Mouse (Mus musculus): ENCODE results near the gene Sulf2. TPM values are rescaled to one million over a fixed set of nuclear protein-coding genes. Genes with fewer than 3 reads are reported as not detected.

The Sulf2 gene
- total RNA-seq, 2 experiments from 2014 or later, result 37.9 to 42.1 TPM

DNA sequence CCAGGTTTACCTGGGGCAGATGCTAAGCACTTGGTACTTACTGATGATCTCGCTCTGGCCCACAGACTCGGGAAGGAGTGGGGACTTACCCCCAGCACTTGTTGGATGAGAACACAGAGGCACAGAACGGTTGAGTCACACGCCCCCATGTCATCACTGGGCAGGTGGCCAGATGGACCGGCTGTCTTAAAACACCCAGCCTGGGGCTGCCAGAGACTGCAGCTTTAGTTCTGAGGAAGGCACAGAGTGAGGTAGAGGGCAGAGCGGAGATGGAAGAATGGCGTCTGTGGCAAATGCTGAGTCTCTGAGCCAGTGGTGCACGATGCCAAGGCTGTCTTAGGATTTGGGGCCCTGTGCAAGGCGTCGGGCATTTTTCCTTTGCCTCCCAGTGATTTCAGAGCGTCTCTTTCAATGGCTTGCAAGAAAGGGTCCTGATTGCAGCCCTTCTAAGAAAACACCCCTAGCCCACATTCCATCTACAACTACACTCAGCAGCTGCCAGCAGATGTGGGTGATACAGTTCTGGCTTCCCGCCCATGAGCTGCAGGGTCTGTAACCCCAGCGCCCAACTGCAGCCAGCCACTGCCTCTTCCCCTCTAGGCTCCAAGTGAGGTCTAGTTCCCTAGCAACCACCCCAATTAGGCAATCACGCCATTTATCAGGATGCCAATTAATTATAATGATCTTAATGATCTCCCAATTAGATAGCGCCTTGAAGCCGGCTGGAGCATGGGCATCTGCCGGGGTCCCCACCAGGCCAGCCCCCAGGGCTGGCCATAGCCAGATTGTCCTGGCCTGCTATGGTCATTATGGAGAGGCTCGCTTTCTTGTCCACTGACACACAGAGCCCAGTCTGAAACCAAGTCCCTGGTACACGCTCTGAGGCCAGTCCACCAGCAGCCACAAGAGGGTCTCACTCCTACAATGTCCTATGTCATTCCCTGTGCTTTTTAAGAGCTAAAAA lies 3.7 kb downstream of the Sulf2 start:
- intact Hi-C loops (cut with DNase I), result no loop called here

DNA sequence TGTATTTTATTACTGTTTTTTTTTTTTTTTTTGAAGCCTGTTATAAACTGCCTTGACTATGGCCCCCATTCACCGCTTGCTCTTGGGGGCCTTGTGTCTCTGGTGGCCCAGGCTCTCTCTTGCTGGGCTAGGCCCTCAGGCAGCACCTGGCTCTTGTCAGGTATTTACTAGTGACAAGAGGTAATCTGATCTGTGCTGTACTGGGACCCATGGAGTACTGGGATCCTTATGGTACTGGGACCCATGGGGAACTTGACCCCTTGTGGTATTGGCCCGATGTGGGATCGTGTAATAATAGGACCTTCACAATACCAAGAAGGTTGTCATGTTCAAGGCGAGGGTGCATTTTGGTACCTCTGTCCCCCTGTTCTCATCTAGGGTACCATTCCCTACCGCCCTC lies 4.9 kb downstream of the Sulf2 start:
- intact Hi-C loops (cut with DNase I), result no loop called here

More for the DNA sequence above, 3.7 kb downstream of the Sulf2 start:
- peak; percentile 82 to 84 for DNase-seq

DNA sequence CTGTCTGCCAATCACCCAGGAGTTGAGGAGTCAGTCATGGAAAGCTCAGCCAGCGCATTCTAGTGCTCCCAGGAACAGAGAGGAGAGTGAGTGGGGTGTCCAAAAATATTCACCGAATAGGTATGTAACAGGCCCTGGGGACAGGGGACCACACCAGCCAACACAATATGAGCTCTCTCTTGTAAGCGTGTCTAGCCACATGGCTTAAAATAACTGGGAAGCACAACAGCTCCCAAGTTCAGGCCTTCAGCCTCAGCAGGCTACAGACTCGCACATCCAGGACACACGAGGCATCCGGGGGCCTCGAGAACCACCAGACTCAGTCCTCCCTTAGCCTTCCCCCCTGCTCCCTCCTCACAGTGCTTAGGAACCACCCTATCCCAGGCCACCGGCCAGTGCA lies 6.0 kb downstream of the Sulf2 start:
- intact Hi-C loops (cut with DNase I), result no loop called here
- no peak for DNase-seq

More for the DNA sequence above, 4.9 kb downstream of the Sulf2 start:
- DNase-seq, result no peak

DNA sequence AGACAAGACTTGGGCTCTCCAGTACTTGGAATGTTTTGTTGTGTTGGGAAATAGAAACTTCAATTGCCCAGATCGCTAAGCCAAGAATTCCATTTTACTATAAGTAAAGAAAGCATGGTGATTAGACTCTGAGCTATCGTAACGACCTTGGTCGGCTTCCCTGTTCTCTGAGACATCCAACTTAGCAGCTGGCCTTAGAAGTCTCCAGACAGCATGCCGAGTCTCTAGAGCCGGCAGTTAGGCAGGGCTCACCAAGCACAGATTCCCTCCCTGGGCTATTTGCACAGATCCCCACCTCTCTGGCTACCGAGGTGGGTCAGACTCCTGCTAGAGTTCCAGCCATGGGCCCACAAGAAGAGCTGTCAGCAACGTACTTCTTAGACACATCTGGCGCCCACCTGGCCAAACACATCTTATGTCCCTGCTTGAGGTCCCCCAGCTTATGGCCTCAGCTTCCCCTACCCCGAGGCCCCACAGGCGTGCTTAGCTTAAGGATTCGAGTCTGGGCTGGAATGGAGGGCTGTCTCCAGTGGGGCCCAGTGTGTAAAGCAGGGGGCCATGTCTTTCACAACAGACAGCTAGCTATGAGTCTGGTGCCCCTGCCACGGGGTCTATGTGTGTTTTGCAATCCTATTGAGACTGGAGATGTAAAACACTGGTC lies 6.7 kb downstream of the Sulf2 start:
- intact Hi-C loops (cut with DNase I), result no loop called here
- no peak for DNase-seq

DNA sequence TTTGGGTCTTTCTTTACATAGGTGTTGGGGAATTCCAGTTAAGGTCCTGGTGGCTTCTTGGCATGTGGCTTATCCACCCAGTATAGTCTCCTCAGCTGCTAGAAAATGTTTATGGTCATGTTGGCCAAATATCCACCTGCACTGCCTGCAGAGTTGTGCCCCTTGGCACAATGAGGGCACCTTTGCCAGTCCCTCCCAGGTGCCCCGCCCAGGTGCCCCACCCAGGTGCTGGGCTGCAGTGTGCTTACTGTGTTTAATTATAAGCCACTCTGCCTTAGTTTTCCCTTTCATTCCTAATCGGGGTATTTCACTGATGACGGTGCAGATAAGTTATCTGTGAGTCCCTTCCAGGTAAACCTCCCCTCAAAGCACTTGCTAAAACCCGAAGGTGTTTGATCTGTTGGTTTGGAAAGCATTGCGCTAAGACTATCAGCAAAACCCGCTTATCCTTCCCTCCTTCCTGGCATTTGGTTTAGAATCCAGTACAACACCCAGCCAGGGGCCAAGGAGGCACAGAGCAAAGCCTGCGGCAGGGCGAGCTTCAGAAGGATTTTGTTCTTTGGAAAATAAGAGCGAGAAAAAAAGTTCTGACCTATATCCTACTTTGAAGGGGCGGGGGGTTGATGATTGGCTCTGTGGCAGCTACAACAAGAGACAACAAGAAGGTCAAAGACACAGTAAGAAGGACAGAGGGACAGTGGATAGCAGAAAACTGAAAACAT lies 7.4 kb downstream of the Sulf2 start:
- no peak for DNase-seq
- intact Hi-C loops (cut with DNase I), result no loop called here

DNA sequence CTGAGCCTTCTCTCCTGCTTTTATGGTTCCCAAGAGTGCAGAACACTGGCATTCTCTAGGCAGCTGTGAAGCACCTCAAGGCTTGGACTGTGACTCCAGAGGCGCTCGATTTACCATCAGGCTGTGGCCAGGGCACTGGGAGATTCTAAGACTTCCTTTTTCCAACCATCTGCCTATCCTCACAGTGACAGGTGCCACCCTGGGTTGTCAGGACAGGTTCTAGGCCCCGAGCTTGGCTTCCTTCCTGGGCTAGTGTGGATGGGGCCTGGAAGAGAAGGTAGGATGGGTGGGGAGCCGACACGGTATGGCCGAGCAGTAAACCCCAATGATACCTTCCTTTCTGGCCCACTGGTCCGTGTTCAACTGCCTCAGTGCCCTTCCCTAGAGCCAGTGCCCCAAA lies 9.0 kb downstream of the Sulf2 start:
- intact Hi-C loops (cut with DNase I), result no loop called here
- no peak for DNase-seq

DNA sequence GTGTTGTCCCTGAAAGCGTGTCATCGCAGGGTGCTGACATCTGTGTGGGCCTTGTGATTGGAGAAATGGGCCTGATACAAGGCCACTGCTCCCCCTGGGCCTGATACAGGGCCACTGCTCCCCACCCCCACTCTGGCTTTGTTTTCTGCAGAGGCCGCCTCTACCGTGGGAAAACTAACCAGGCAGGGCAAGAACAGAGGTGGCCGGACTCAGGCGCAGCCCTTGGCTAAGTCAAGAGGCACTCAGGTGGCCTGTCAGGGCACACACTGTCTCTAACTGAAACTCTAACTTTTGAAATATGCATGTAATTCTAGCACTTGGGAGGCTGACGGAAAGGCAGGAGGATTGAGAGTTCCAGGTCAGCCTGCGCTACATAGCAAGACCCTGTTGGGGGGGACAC lies 10.4 kb downstream of the Sulf2 start:
- no peak for DNase-seq
- intact Hi-C loops (cut with DNase I), result no loop called here

DNA sequence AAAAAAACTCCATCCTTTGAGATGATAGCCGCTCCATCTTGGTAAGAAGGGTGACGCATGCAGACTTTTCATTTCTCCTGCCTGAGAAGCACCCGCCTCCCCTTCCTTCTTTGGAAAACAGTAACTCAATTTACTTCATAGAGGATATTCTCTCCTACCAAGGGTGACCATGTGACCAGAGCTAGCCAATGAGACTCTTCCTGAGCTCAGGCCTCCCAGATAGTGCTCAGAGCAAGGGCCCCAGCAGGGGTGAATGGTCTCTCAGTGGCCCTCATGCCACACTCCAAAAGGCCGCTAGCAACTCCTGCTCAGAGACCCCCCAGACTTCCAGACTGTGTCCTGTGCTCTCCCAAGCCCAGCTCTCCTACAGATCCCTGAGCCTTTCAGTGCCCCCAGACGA lies 11.6 kb downstream of the Sulf2 start:
- intact Hi-C loops (cut with DNase I), result no loop called here
- peak in 1 of 2 experiments; percentile 7 for DNase-seq

DNA sequence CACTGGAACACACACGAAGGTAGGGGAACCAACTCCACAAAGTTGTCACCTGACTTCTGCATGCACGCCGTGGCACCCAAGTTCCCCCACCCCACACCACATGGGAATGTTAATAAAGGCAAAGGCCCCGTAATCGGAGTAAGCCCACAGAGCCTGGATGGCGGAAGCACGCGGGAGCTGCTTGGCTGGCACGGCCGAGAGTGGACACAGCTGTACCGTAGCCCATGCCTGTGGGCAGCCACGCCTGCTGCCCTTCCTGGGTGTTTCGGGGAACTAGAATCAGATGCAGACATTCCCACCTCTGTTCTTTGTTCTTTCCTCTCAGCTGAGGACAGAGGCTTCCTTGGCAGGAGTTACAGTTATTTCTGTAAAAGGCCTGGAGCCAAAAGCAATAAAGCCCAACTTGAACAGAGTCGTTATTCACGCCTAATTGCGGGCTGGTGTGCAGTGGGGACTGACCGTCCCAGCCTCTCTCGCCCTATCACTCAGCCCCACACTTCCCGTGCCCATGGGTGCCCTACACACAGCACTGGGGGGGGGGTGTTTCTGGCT lies 12.8 kb downstream of the Sulf2 start:
- DNase-seq, result peak in 1 of 2 experiments; percentile 56

DNA sequence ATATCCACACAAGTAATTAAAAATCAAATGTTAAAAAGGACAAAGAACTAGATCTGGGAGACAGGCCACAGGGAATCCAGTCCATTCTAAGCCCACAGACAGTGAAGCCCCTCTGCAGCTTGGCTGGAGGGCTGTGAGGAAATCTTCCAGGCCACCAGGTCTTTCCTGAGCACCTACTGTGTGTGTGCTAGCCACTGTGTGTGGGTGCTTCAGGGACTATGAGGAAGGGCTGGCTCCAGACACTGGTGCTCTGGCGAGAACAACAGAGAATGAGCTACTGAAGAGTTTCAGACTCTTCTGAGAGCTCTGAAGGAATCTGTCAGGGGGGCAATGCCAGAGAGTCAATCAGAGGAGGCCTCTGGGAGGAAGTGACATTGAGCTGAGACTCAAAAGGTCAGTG lies 13.6 kb downstream of the Sulf2 start:
- DNase-seq, result no peak
- intact Hi-C loops (cut with DNase I), result no loop called here

More for the DNA sequence above, 12.8 kb downstream of the Sulf2 start:
- intact Hi-C loops (cut with DNase I), result no loop called here

DNA sequence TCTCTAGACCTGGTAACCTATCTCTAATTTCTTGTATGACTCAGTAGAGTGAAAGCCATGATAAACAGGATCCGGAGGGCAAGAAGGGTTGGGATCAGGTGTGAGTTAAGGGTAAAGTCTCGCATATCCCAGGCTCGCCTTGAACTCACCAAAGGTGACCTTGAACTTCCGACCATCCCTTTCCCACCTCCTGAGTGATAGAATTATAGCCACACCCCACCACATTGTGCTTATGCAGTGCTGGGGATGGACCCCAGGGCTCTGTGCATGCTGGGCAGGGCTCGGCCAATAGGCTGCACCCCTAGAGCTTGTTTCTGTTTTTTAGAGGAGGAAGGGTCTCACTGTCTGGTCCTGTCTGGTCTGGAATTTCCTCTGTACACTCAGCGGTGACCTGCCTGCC lies 14.4 kb downstream of the Sulf2 start:
- intact Hi-C loops (cut with DNase I), result no loop called here
- DNase-seq, result no peak

DNA sequence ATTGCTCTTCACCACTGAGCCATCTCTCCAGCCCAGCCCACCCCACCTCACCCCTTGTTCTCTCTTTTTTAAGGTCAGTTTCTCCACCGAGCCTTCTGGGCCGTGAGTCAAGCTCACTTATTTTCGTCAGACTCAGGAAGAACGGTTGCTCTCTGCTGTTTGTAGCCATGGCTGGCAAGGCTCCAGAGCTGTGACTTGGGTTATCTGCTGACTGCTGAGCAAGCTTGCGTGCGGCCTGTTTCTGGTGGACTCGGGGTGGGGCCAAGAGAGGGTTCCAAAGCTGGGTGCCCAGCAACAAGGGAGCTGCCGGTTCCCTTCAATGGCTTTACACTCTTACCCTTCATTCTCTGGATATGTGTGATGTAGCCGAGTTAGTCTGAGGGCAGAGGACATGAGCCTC lies 15.0 kb downstream of the Sulf2 start:
- intact Hi-C loops (cut with DNase I), result no loop called here

DNA sequence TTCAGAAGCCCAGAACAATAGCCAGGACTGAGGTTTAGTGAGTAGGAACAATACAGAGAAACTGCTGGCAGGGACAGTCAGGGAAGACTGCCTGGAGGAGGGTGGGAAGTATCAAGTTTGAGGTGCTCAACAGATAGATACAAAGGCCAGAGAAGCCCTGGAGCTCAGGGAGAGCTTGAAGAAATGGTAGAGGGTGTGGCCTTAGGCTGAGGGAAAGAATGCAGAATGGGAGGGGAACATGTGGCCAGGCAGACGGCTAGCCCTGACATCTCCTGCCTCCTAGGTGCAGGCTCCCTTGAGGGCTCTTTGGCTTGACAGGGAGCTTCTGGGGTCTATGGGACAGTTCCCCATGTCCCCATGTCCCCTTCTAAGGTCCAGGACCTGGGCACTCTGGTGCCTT lies 17.2 kb downstream of the Sulf2 start:
- DNase-seq, result no peak
- intact Hi-C loops (cut with DNase I), result no loop called here

More for the DNA sequence above, 15.0 kb downstream of the Sulf2 start:
- DNase-seq, result peak; percentile 78 to 82

DNA sequence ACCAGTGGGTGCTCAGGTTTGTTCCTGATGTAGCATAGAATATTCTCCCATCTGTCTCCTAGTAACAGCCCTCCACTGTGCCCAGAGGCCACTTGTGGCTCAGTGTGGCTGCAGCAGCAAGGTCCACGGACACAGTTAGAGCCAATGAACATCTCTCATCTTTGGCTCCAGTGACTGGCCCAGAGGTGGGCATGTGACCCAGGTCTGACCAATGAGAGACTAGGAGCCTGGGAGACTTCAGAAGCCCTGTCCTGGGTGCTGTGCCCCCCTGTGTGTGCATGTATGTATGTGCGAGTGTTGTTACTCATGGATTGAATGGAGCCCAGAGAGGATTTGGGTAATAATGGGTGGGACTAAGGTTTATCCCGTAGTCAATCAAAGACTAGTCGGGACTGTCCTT lies 18.0 kb downstream of the Sulf2 start:
- DNase-seq, result no peak
- intact Hi-C loops (cut with DNase I), result no loop called here

DNA sequence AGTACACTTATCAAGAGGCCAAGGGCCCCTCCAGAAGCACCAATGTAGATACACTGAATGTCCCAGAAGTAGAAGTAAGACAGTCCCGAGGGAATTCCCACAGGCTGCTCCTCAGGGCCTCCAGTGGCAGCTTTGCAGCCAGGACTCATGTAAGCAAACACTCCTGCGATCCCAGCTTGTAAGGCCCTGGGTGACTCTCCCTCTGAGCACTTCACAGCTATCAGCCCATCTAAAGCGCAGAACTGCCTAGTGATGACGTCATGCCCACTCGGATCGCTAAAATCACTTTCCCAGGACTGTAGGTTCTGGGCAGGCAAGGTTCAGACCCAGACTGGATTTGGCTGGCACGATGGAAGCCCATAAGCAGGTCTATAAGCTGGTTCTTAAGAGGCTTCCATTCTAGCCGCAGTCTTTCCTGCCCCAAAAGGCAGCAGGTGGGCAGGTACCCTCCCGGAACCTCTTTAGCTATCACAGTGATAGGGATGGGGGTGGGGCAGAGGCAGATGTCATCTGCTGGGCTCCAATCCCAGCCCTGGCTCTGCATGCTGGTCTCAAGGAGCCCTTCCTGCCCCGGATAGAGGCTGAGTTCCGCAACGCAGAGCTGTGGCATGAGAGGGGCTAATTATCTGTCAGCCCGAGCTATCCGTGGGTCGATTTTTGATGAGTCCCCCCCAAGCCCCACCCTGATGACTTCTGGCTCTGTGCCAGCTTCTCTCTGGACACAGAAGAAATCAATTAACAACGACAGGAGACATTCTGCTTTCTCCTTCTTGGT lies 19.6 kb downstream of the Sulf2 start:
- no peak for DNase-seq
- intact Hi-C loops (cut with DNase I), result no loop called here

DNA sequence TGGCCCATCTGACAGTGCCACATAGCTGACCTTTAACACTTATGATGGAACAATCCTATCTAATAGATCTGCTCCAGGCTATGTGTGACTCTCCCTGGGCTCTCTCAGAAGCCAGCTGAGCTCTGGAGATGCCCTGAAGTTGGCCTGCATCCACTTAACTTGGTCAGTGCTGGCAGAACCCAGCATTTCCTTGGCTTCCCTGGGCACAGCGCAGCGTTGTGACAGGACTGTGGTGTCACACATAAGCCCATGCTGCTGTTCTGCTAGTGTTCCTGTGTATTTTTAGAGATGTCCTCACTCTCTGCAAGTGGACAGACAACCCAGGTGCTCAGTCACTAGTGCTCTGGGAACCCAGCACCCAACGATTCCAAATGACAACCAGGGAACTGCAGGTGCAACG lies 26.7 kb downstream of the Sulf2 start:
- no peak for DNase-seq
- intact Hi-C loops (cut with DNase I), result no loop called here

DNA sequence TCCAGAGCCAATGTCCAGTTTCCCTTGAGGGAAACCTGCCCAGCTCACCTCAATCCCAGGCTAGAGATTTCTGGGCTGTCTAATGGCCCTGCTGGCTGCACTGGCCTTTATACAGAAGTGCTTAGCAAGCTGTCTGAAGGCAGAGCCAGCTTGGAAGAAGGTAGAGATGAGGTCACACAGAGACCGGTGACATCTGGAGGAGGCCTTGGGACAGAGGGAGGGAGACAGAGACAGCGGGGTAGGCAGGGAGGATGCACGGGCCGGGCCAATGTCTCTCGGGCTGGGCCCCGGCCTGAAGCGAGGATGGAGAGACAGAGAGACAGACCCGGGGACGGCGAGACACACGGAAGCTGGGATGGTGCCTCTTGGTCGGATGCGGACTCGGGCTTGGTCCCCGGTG lies 27.4 kb downstream of the Sulf2 start:
- DNase-seq, result no peak
- intact Hi-C loops (cut with DNase I), result no loop called here

DNA sequence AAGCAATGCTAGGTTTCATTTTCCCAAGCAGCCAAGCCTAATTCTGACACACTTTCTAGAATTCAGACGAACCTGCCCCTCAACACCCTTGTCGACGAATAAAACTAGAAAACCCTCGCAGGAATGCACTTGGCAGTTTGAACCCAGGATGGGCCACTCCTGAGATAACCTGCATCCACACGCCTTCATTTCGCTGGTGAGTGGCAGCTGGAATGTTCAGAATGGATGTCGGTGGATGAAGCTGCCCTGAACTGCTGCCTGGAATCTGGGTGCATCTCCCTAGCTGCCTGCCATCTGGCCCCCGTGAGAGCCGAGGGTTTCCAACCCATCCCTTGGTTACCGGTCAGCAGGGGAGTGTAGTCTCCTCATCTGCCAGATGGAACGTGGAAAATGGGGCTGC lies 29.1 kb downstream of the Sulf2 start:
- no peak for DNase-seq
- intact Hi-C loops (cut with DNase I), result no loop called here

DNA sequence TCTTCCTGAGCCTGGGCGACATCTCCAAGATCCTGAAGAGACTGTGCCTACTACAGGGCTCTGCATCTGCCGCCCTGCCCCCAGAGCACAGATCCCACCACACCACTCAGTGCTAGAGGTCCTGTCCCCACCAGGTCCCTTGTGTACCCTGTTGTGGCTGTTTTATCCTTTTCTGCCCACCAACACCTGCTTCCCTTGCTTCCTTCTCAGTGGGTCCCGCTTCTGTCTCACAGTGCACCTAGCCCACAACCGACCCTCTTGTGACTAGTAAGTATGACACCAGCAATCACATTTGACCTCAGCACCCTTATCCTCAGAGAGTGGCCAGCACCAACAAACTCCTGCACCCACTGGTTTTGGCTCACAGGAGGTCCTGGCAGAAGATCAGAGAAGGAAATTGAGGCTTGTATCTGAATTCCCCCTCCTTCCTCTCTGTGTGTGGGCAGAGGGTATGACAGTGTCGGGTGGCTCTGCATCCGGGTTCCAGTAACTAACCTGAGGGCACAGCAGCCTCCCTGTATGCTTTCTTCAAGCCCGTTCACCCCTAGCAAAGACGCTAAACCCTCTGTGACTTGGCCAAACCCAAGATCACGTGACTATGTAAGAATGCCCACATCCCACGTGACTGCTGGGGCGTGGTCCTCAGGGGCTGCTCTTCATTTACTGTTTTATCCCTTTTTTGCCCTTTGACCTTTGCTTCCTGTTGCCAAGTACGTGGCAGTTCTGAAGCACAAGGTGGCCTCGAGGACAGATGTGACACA lies 29.8 kb downstream of the Sulf2 start:
- intact Hi-C loops (cut with DNase I), result no loop called here
- no peak for DNase-seq
